7 mouse cellular contexts compared by ENCODE assay signal in genomic region chr5:131083072-131083657, GRCm38 (mm10).
A peak's percentile ranks its signal among the peaks of the same experiment; 100 is the strongest.
DNase-seq lines count a peak whose midpoint lies in the region; ATAC-seq lines count a peak whose summit lies in the region.

No protein-coding gene starts in this region.

- DNase-seq in layer of hippocampus, adult 9-11 months = peak; percentile 17
- no peak for DNase-seq in layer of hippocampus, postnatal 36 days
- peak; percentile 40 for DNase-seq in embryo, embryonic 10.5 days (ENCODE audit: low spot score)
- peak; percentile 20 to 53 for DNase-seq in left cerebral cortex, postnatal 25 days (ENCODE audit: low spot score in 2 of 2)
- DNase-seq in right cerebral cortex, postnatal 25 days = peak; percentile 30
- no peak for DNase-seq in thymus, postnatal 4 days

- no peak for ATAC-seq in megakaryocyte-erythroid progenitor cell, adult 5-6 weeks (replicated peaks; ENCODE audit: low FRiP score, low TSS enrichment, poor library complexity, severe bottlenecking)

- intact Hi-C loops in left cerebral cortex, postnatal 25 days (cut with DNase I) = no loop called here

Comparison
In these comparisons a context has a peak if more than half of its experiments do, and no peak if none do; other contexts are left out.
1. DNase-seq: peak in layer of hippocampus, adult 9-11 months (single experiment), embryo, embryonic 10.5 days (single experiment), left cerebral cortex, postnatal 25 days (2 of 2) and right cerebral cortex, postnatal 25 days (single experiment); none in layer of hippocampus, postnatal 36 days (0 of 2) and thymus, postnatal 4 days (single experiment).